Mouse (Mus musculus) lung, adult 2 months (tissue): ENCODE measurements around the gene Myh11. TPM values are rescaled to one million over a fixed set of nuclear protein-coding genes. Genes with fewer than 3 reads are reported as not detected.

Source experiments
- DNase-seq: peaks from one replicate; pipeline ENCODE4 v3.0.0; 2022
- H3K4me1 ChIP-seq: fragments of 200-500 bp; 2 replicates; pipeline ENCODE4 v1.6.1; 2011; ENCODE audit warnings: low read length; ENCODE audit not compliant: control insufficient read depth, insufficient read depth
- H3K4me3 ChIP-seq: fragments of 200-500 bp; replicated peaks from 2 replicates; pipeline ENCODE3; 2011; ENCODE audit warnings: low read depth, mild to moderate bottlenecking, control low read depth, low read length; ENCODE audit errors: extremely low read depth
- CTCF ChIP-seq: fragments of 200-500 bp; IDR thresholded peaks from 2 replicates; pipeline ENCODE4 v1.5.1; 2011; ENCODE audit warnings: mild to moderate bottlenecking, low read length, control low read depth; ENCODE audit not compliant: insufficient read depth
- POLR2A ChIP-seq: fragments of 200-500 bp; IDR thresholded peaks from 2 replicates; pipeline ENCODE4 v1.6.1; 2011; ENCODE audit warnings: low read depth, mild to moderate bottlenecking, control low read depth, low read length, borderline replicate concordance; ENCODE audit errors: extremely low read depth
- WGBS: fragments of 180-500 bp; shearing (Covaris S2); methylation state at CpG from one replicate; pipeline ENCODE4 v1.1.7; 2018; 5-methylcytosine and 5-hydroxymethylcytosine counted together
- polyA plus RNA-seq: library from polyadenylated mRNA; depleted of rRNA; stranded (reverse); fragments of >200 nt; gene quantifications from 2 replicates; pipeline ENCODE4 v1.2.3, GENCODE M21; 2012

Gene Myh11
- polyA plus RNA-seq, 1 experiment: 42.6 TPM

DNA sequence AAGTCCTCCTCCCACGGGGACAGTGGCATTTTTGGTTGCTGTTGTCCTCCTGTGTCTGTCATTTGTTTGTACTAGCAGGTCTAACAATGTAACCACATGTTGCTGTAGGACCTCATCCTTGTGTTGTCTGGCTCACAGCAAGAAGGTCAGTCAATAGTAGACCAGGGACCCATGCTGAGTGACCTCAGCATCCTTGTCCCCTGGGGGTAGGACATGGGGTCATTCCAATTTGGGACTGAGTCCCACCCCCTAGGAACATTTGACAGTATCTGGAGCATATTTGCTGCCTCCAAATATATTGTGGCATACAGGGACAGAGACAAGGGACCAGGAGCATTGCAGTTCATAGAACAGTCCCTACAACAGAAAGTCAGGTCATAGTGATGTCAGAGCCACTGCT is 41.3 kb downstream of the Myh11 start:
- Histone ChIP-seq H3K4me3 (no peak overlapping the region), H3K4me1 (no peaks in the 10 kb centered on the region)
- no peak for DNase-seq
- WGBS: 60% methylated on average over 1 of the region's 1 CpGs
- TF ChIP-seq POLR2A: no peak
- no peak for TF ChIP-seq CTCF

DNA sequence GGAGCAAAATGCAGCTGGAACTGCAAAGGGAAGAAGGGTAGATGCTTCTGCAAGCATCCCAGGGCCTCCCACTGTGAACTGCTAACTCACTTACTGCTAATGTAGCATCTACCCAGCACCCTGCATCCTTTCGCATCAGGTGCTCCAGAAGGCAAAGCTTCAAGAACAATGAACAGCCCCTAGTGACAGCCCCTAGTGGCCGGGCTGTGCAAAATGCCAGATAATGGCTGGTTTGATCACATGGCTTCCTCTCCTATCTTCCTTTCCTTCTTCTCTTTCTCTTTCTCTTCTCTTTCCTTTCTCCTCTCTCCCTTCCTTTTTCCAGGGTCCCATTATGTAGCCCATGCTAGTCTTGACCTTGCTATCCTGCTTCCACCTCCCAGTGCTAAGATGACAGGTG is 48.6 kb downstream of the Myh11 start:
- no peak for DNase-seq
- H3K4me3 ChIP-seq: no peak overlapping the region
- no peak for TF ChIP-seq POLR2A
- peak; percentile 51 for TF ChIP-seq CTCF
- 34% methylated on average over 2 of the region's 2 CpGs for WGBS
- no peaks in the 10 kb centered on the region for H3K4me1 ChIP-seq

DNA sequence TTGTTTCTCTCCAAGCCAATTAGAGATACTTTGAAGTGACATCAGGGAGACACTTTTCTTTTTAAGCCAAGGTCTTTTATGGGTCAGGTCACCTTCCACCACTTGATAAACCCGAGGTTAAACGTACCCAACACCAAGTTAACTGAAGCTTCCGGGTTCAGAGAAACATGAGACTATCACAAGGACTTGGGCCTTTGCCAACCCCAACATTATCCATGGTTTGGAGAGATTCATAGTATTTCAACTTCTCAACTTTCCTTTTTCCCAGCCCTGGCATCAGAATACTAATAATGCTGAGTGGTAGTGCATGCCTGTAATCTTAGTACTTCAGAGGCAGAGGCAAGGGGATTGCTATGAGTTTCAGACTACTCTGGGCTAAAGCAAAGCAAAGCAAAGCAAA is 49.1 kb downstream of the Myh11 start:
- TF ChIP-seq POLR2A (no peak), CTCF (no peak)
- DNase-seq: no peak
- no peaks in the 10 kb centered on the region for H3K4me1 ChIP-seq
- no peak overlapping the region for H3K4me3 ChIP-seq
- 43% methylated on average over 3 of the region's 3 CpGs for WGBS

DNA sequence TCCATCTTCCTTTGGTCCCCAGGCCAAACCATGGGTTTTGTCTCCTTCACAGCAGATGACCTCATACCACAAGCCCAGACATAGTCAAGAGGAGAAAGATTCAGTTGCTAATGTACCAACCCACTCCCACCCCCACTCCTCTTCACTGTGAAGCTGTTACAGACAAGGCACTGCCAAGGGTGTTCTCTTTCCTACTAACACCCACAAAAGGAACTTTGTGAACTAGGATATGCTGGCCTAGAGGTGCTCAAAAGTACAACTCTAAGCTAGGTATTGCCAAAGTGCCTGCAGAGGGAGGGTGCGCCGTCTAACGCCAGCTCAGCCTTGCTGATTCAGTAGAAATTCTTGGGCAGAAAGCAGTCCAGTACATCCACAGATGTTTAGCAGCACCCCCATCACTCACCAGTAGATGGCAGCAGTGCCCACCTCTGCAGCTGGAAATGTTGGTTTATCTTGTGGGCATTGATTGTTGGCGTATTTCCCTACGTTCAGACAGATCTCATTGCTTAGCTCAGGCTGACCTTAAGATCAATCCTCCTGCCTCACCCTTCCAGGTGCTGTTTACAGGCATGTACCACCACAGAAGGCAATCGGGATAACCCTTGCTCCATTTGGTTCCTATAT is 54.0 kb downstream of the Myh11 start:
- no peaks in the 10 kb centered on the region for H3K4me1 ChIP-seq
- WGBS: 16% methylated on average over 6 of the region's 6 CpGs
- TF ChIP-seq CTCF (peak; percentile 97), POLR2A (no peak)
- DNase-seq: peak; percentile 73
- H3K4me3 ChIP-seq: no peak overlapping the region

DNA sequence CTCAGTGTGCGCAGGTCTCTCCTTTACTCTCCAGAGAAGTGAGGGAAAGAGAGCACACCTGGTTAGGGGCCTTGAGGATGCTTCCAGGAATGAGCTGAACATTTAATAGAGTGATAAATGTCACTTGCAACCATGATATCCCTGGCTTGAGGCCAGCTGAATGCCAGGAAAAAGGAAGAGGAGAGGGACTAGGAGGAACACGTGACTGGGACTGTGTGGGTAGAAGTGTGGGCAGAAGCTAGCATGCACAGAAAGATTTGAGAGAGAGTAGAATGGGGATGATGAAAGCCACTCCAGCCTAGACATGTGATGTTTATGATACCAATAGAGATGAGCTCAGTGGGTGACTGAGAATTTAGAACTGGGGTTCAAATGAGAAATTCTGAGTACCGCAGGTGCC is 76.0 kb downstream of the Myh11 start:
- no peak for DNase-seq
- no peak overlapping the region for H3K4me3 ChIP-seq
- TF ChIP-seq CTCF: no peak
- TF ChIP-seq POLR2A: no peak
- no peaks in the 10 kb centered on the region for H3K4me1 ChIP-seq
- WGBS: 74% methylated on average over 3 of the region's 3 CpGs

DNA sequence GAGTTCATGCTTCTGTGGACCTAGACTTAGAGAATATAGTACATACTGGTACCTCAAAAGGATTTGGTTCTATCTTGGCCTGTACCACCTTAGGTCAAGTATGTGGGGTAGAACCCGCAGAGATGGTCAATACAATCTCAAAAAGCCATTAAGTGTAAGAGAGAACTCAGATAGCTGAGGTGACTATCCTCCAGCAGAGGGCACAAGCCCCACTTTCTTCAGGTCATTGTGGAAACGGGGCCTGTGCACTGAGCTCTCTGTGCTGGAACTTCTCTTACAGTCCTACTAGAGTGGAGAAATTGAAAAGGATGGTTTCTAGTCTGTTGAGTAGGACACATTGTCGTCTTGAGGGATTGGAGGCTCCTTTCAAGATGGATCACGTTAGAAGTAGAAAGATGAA is 92.4 kb downstream of the Myh11 start:
- 77% methylated on average over 4 of the region's 4 CpGs for WGBS
- Histone ChIP-seq H3K4me1 (no peaks in the 10 kb centered on the region), H3K4me3 (no peak overlapping the region)
- no peak for DNase-seq
- no peak for TF ChIP-seq CTCF
- TF ChIP-seq POLR2A: no peak

DNA sequence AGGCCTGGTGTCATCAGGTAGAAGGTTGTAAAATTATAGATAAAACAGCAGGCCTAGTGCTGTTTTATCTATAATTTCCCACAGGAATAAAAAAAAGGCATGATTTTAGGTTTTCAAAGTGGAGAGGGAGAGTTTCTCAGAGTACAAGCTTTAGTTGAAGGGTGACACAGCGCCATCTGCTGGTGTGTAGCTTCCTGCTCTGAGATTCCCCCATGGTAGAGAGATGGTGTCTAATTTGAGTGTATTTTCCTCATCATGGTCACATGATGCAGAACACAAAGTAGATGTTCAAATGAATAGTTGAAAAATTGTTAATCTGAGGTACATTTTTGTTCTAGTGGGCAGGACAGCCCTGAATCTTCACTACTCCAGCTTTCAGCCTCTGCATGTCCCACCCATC is 95.7 kb downstream of the Myh11 start:
- peak; percentile 47 for DNase-seq
- Histone ChIP-seq H3K4me3 (no peak overlapping the region), H3K4me1 (no peaks in the 10 kb centered on the region)
- TF ChIP-seq CTCF: peak; percentile 56
- no peak for TF ChIP-seq POLR2A
- WGBS: 30% methylated on average over 1 of the region's 1 CpGs

DNA sequence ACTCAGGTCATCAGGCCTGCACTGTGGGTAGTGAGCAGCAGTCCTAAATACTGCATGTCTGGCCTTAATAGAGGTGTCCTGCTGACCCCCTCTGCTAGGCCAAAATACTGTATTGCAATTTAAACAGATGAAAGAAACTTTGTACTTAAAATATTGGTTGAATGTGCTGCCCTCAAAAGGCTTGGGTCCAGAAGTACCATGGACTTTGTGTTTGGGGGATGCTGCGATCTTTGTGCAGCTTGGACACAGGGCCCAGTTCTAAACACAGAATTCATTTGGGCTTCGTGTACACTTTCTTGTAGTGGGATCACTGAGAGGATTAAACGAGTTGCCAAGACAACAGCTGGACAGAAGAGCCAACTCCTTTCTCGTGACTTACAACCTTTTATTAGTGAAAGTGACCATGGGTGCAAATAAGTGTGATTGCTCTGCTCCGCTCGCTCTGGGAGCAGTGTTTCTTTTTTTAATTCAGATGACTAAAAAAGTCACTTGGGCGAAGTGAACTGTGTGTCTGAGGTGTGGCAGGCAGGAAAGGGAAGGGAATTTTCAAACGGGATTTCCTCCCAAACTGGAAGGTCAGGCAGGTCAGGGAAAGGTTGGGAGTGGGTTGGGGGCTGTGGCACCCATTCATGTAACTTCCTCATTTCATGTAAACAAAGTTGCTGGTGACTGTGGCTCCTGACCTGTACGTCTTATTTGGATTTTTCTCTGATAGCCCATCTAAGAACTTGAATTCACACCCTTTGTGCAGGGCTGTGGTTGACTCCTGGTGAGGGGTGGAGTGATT is 96.8 kb downstream of the Myh11 start:
- DNase-seq: peak; percentile 11

DNA sequence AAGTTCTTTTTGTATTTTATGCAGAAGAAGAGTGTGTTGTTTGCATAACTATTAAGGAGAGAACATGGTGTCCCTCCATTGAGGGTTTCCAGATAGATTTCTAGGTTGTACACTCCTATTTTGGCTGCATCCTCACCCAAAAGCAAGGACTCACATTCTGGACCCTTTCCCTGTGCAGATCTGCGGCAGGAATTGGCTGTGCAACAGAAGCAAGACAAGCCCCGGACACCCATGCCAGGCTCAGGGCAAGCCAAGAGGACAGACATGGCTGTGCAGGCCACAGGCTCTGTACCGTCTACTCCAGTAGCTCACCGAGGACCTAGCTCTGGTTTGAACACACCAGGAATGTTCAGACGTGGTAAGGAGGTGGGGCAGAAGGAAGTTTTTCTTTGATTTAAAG is 105.7 kb downstream of the Myh11 start:
- Histone ChIP-seq H3K4me3 (no peak overlapping the region), H3K4me1 (no peaks in the 10 kb centered on the region)
- no peak for DNase-seq
- 94% methylated on average over 5 of the region's 5 CpGs for WGBS
- no peak for TF ChIP-seq POLR2A
- no peak for TF ChIP-seq CTCF

More for the DNA sequence above, 96.8 kb downstream of the Myh11 start:
- Histone ChIP-seq H3K4me3 (no peak overlapping the region), H3K4me1 (no peaks in the 10 kb centered on the region)
- TF ChIP-seq CTCF (no peak), POLR2A (no peak)
- 40% methylated on average over 9 of the region's 9 CpGs for WGBS

DNA sequence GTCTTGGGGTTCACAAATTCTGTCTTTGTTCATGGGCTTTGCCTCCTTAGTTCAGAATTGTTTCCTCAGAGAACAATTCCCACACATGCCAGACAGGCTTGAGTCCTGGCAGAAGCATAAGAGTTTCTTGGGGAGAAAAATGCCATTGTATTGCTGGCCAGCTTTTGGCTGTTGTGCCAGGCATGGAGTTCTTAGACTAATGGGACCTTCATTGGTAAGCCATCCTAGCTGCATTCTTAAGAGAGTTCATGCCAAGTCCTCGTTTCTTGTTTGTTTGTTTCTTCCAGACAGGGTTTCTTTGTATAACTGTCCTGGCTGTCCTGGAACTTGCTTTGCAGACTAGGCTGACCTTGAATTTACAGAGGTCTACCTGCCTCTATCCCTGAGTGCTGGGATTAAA is 107.3 kb downstream of the Myh11 start:
- no peak for DNase-seq
- TF ChIP-seq POLR2A (no peak), CTCF (no peak)
- Histone ChIP-seq H3K4me3 (no peak overlapping the region), H3K4me1 (peaks cover 4% of the 10 kb centered on the region; the same call in 1 of the 2 replicates)
- WGBS: 44% methylated on average over 1 of the region's 1 CpGs
